Mouse (Mus musculus): ENCODE results near the gene Flad1. TPM values are rescaled to one million over a fixed set of nuclear protein-coding genes. Genes with fewer than 3 reads are reported as not detected.
A peak's percentile ranks its signal among the peaks of the same experiment; 100 is the strongest.

Gene Flad1
- polyA plus RNA-seq, 1 experiment from 2014 or later: 32.2 TPM

DNA sequence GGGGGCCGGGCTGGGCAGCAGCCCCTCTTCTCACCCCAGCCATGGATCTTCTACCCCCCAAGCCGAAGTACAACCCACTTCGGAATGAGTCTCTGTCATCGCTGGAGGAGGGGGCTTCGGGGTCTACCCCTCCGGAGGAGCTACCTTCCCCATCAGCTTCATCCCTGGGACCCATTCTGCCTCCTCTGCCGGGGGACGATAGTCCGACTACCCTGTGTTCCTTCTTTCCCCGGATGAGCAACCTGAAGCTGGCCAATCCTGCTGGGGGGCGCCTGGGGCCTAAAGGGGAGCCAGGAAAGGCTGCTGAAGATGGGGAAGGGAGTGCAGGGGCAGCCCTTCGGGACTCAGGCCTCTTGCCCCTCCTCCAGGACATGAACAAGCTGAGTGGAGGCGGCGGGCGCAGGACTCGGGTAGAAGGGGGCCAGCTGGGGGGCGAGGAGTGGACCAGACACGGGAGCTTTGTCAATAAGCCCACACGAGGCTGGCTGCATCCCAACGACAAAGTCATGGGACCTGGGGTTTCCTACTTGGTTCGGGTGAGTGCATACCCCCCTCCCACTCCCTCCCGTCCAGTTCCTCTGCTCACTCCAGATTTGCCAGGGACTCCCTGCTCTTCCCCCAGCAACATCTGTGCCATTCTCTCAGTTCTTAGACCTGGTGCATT, 10.3 kb upstream of the Flad1 start:
- Histone ChIP-seq H3K4me1 (peaks cover 44% of the 10 kb centered on the region), H3K27ac (peak overlapping the region; percentile 65), H3K9ac (peak overlapping the region; percentile 65), H3K27me3 (no peaks in the 10 kb centered on the region), H3K4me3 (replicated peaks) (peak overlapping the region; percentile 37), H3K9me3 (no peaks in the 10 kb centered on the region), H3K36me3 (replicated peaks) (peaks cover 17% of the 10 kb centered on the region), H3K4me2 (peak overlapping the region; percentile 60)
- 6% methylated on average over 22 of the region's 22 CpGs for WGBS
- no peak for ATAC-seq (ENCODE audit: low FRiP score)

DNA sequence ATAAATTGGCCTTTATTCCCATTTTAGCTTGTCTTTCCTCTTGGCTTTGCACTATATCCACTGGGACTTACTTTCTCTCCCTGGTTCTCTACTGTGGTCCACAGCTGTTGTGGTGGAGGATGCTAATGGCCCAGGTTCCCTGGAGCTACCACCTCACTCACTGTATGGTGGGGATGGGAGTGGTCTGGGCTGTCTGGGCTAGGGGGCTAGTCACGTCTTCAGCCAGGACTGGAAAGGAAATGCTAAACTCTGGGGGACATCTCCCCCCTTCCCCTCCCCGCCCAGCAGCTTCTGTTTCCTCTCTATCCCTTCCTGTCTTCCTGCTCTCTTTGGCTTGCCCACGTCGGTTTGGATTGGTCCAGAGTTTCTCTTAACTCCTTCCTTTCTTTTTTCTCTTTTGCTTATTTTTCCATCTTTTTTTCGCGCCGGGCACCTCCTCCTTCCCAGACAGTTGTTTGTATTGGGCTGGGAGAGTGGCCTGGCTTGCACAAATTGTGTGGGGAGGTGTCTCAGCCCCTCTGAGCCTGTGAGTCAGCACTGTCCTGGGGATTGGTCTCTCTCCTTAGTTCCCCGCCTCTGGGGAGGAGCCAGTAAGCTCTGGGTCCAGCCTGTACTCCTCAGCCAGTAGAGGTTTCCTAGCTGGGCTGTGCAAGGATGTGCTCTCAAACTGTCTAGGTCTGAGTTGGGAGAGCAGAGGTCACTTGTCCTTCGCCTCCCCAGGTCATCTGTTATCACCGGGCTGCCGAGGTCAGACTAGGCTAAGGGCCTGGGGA, 9.5 kb upstream of the Flad1 start:
- no peaks in the 10 kb centered on the region for H3K9me3 ChIP-seq
- H3K27me3 ChIP-seq: no peaks in the 10 kb centered on the region
- H3K4me1 ChIP-seq: peaks cover 52% of the 10 kb centered on the region
- H3K4me2 ChIP-seq: peak overlapping the region; percentile 60
- peak; percentile 22; the same call in 1 of the 2 replicates for ATAC-seq (ENCODE audit: low FRiP score)
- peaks cover 16% of the 10 kb centered on the region for H3K36me3 ChIP-seq (replicated peaks)
- H3K27ac ChIP-seq: peak overlapping the region; percentile 65
- WGBS: 4% methylated on average over 11 of the region's 11 CpGs
- H3K4me3 ChIP-seq (replicated peaks): peak overlapping the region; percentile 37
- H3K9ac ChIP-seq: peak overlapping the region; percentile 65

DNA sequence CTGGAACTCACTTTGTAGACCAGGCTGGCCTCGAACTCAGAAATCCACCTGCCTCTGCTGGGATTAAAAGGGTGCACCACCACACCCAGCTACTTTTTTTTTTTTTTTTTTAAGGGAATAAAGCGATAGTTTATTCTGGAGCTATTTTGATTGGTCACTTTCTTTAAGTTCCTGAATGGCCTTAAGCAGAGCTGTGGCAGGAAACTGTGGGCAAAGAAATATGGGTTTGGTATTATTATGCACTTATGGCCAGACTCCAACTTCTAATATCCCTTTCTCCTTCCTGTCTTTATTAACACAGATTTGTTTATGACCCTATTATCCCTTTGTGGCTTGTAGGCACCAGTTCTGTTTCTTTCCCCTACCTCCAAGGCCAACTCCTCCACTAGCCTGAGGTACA, 8.8 kb upstream of the Flad1 start:
- H3K4me2 ChIP-seq: peak overlapping the region; percentile 60; the same call in 1 of the 2 replicates
- 73% methylated on average over 2 of the region's 2 CpGs for WGBS

DNA sequence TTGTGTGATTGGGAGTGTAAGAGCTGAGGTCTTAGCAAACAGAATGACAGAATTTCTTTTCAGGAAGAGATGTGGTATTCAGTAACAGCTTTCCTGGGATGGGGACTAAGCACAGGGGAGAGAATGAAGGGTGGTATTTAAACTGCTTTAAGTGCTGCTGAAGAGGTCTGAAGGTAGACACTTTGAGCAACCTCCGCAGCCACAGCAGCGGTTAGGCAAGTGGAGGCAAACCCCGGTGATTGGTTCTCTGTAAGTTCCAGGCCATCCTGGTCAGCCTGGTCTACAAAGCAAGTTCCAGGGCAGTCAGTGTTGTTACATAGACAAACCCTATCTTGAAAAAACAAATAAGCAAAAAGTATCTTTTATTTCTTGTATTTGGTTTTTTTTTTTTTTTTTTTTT, 8.3 kb upstream of the Flad1 start:
- Histone ChIP-seq H3K9me3 (no peaks in the 10 kb centered on the region), H3K27ac (peak overlapping the region; percentile 93; the same call in 1 of the 2 replicates), H3K36me3 (replicated peaks) (peaks cover 26% of the 10 kb centered on the region), H3K4me2 (peak overlapping the region; percentile 93), H3K4me1 (peaks cover 53% of the 10 kb centered on the region), H3K9ac (peak overlapping the region; percentile 71; the same call in 1 of the 2 replicates), H3K4me3 (replicated peaks) (peak overlapping the region; percentile 59), H3K27me3 (no peaks in the 10 kb centered on the region)
- WGBS: 32% methylated on average over 3 of the region's 3 CpGs
- ATAC-seq (ENCODE audit: low FRiP score): no peak

More for the DNA sequence above, 8.8 kb upstream of the Flad1 start:
- ATAC-seq (ENCODE audit: low FRiP score): no peak
- H3K27me3 ChIP-seq: no peaks in the 10 kb centered on the region
- H3K36me3 ChIP-seq (replicated peaks): peaks cover 24% of the 10 kb centered on the region
- peaks cover 53% of the 10 kb centered on the region for H3K4me1 ChIP-seq
- H3K4me3 ChIP-seq (replicated peaks): no peak overlapping the region
- no peak overlapping the region for H3K9ac ChIP-seq
- no peaks in the 10 kb centered on the region for H3K9me3 ChIP-seq
- peak overlapping the region; percentile 65; the same call in 1 of the 2 replicates for H3K27ac ChIP-seq

DNA sequence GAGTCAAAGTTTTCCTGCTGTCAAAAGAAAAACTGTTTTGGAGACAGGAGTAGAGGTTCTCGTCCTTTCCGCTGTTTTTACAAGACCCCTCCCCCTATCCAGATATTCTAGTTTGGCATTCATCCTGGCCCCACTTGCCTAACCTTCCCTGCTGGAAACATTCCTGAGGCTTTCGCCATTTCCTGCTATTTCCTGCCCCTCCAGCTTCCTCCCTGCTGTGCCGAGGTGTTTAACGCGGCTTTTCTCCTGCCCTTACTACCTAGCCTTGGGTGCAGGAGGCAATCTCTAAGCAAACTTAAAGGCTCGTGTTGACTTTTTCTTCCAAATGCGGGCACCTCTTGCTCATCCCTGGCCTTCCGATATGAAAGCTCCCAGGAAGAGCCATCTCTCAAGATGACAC, 7.9 kb upstream of the Flad1 start:
- H3K27me3 ChIP-seq: no peaks in the 10 kb centered on the region
- peaks cover 26% of the 10 kb centered on the region for H3K36me3 ChIP-seq (replicated peaks)
- peaks cover 53% of the 10 kb centered on the region for H3K4me1 ChIP-seq
- H3K4me3 ChIP-seq (replicated peaks): peak overlapping the region; percentile 59
- WGBS: 7% methylated on average over 9 of the region's 9 CpGs
- peak overlapping the region; percentile 93 for H3K4me2 ChIP-seq
- ATAC-seq (ENCODE audit: low FRiP score): no peak
- peak overlapping the region; percentile 71 for H3K9ac ChIP-seq
- H3K27ac ChIP-seq: peak overlapping the region; percentile 93
- no peaks in the 10 kb centered on the region for H3K9me3 ChIP-seq

DNA sequence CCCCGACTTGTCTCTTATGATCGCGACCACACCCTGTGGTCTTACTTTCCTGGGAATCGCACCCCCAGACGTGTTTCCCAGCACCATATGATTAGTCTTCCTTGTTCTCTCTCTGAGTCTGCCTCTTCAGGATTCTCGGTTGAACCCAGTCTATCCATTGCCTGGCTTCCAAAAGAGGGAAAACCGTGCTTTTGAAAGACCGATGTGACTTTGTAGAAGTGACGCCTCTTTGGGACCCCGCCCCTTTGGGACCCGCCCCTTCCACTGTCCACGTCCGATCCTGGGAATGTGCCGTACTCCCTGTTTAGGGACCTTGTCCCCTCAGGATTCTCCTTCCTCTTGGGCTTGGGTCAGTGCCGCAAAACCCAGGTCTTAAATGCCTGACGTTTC, 7.2 kb upstream of the Flad1 start:
- WGBS: under 1% methylated on average over 16 of the region's 16 CpGs
- peak overlapping the region; percentile 93 for H3K4me2 ChIP-seq
- H3K9me3 ChIP-seq: no peaks in the 10 kb centered on the region
- peaks cover 28% of the 10 kb centered on the region for H3K36me3 ChIP-seq (replicated peaks)
- H3K4me3 ChIP-seq (replicated peaks): peak overlapping the region; percentile 59
- peak overlapping the region; percentile 93 for H3K27ac ChIP-seq
- peak; percentile 24 for ATAC-seq (ENCODE audit: low FRiP score)
- peaks cover 53% of the 10 kb centered on the region for H3K4me1 ChIP-seq
- H3K9ac ChIP-seq: peak overlapping the region; percentile 71
- no peaks in the 10 kb centered on the region for H3K27me3 ChIP-seq

DNA sequence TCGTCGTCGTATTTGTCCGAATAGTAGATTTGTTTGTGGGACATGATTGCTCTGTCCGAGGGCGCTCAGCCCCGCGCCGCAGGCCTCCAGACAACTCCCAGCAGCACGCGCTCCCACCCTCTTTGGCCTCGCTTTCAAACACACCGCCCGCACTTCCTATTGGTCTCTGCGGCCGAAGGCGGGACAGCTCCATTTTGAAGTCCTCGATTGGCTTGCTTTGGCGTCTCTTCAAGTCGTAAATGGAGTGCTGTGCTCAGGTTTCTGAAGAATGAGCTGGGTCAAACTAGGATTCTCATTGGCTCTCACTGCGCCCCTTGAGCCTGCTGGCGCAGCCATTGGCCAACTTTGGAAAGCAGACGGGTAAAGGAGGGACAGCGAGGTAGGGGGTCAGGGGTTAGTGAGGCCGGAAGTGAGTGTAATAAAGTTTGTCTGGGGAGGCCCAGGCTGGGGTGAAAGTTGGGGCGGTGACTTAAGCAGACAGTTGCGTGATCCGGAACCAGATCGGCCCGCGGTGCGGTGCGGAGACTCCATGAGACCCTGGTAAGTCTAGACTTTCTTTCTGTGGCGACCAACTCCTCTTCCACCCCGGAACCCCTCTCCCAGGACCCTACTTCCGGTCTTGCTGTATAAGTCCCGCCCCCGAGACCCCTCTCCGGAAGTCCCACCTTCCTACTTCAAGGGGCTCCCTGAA, 6.6 kb upstream of the Flad1 start, which contains the start of the genes Cks1b and Shc1:
Cks1b (minus strand) TSS at position 214 of the 691 bp plus-strand sequence.
Shc1 (plus strand) TSS at position 274 of the 691 bp plus-strand sequence.
- peak within 1 kb of the TSS; percentile 93 for H3K4me2 ChIP-seq
- WGBS: under 1% methylated on average over 39 of the region's 39 CpGs
- H3K4me1 ChIP-seq: peaks cover 52% of the 10 kb centered on the region
- peaks cover 29% of the 10 kb centered on the region for H3K36me3 ChIP-seq (replicated peaks)
- no peaks in the 10 kb centered on the region for H3K9me3 ChIP-seq
- ATAC-seq (ENCODE audit: low FRiP score): peak; percentile 97
- H3K4me3 ChIP-seq (replicated peaks): peak within 1 kb of the TSS; percentile 59
- peak within 1 kb of the TSS; percentile 93 for H3K27ac ChIP-seq
- peak within 1 kb of the TSS; percentile 71 for H3K9ac ChIP-seq
- H3K27me3 ChIP-seq: no peaks in the 10 kb centered on the region

DNA sequence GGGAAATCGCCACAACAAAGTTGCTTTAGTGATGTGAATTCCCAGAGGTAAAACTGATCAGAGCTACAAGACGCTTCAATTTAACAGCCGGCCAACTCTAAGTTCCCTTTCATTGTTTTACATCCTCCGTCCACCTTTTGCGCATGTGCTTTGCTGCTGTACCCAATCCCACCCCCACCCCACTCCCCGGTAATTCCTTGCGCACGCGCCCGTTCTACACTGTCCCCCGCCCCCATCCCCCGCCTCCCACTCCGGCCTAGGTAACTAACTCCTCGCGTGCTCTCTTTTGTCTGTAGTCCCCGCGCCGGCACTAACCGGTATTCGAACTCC, 6.1 kb upstream of the Flad1 start:
- H3K9me3 ChIP-seq: no peaks in the 10 kb centered on the region
- peak overlapping the region; percentile 93 for H3K27ac ChIP-seq
- no peaks in the 10 kb centered on the region for H3K27me3 ChIP-seq
- under 1% methylated on average over 20 of the region's 20 CpGs for WGBS
- H3K4me1 ChIP-seq: peaks cover 47% of the 10 kb centered on the region
- ATAC-seq (ENCODE audit: low FRiP score): peak; percentile 47
- H3K9ac ChIP-seq: peak overlapping the region; percentile 70
- peaks cover 29% of the 10 kb centered on the region for H3K36me3 ChIP-seq (replicated peaks)
- H3K4me2 ChIP-seq: peak overlapping the region; percentile 93
- peak overlapping the region; percentile 59 for H3K4me3 ChIP-seq (replicated peaks)

DNA sequence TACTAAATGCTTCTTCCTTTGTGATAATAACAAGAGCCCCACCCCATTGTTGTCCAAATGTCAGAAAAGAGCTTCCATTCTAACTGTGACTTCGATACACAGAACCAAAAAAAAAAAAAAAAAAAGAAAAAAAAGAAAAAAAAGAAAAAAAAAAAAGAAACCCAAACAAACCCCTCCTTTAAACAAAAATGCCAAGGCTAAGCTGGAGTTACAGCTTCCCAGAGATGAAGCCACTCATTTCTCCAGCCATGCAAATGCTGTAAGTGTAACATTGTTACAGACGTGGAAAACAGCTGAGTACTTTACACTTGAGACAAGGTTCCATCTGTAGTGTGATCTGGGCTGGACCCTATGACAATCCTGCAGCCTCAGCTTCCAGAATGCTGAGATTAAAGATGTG, 5.5 kb upstream of the Flad1 start:
- H3K27ac ChIP-seq: peak overlapping the region; percentile 93
- no peaks in the 10 kb centered on the region for H3K9me3 ChIP-seq
- no peak for ATAC-seq (ENCODE audit: low FRiP score)

DNA sequence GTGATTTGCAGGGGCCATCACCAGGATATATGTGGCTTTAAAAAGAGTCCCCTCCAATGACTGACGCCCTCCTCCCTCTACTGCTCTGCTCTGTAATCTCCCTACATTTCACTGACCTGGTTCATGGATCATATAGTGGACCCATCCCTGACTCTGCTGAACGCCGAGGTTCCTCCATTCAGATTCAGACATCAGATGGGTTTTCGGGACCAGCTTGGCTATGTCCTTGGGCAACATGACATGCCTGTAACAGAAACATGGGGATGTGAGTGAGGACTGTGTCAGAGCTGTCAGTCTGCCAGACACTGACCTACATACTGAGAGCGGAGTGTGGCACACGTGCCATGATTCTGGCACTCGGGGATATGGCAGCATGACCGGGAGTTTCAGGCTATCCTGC, 4.5 kb upstream of the Flad1 start:
- Histone ChIP-seq H3K4me3 (replicated peaks) (no peak overlapping the region), H3K9me3 (no peaks in the 10 kb centered on the region), H3K4me1 (peaks cover 34% of the 10 kb centered on the region), H3K4me2 (0 out of 2 replicates have a peak overlapping the region, but pooled peaks have one; percentile 93), H3K9ac (no peak overlapping the region), H3K27me3 (no peaks in the 10 kb centered on the region), H3K27ac (no peak overlapping the region), H3K36me3 (replicated peaks) (peaks cover 29% of the 10 kb centered on the region)
- ATAC-seq (ENCODE audit: low FRiP score): no peak
- 97% methylated on average over 8 of the region's 8 CpGs for WGBS

More for the DNA sequence above, 5.5 kb upstream of the Flad1 start:
- Histone ChIP-seq H3K36me3 (replicated peaks) (peaks cover 29% of the 10 kb centered on the region), H3K9ac (peak overlapping the region; percentile 70), H3K4me3 (replicated peaks) (peak overlapping the region; percentile 59), H3K4me1 (peaks cover 41% of the 10 kb centered on the region), H3K27me3 (no peaks in the 10 kb centered on the region), H3K4me2 (peak overlapping the region; percentile 93)
- 27% methylated on average over 2 of the region's 2 CpGs for WGBS

DNA sequence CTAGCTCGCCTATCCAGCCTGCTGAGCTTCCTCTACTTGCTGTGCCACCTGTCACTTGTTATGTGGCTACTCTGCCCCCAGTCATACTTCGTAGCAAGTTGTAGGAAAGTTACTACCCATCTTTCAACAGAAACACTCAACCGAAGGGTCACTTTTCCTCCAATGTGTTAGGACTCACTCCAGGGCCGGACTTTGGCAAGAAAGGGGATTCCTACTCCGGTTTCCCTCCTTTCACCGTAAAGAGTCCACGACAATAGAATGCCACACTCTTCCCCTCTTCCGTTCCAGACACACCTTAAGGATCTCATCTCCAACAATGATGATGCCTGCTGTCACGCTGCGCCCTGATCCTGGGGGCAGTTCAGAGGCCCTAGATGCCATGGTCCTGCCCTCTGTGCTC, 806 bp downstream of the Flad1 start:
- no peaks in the 10 kb centered on the region for H3K27me3 ChIP-seq
- peak overlapping the region; percentile 64 for H3K9ac ChIP-seq
- peaks cover 37% of the 10 kb centered on the region for H3K36me3 ChIP-seq (replicated peaks)
- peaks cover 10% of the 10 kb centered on the region for H3K4me1 ChIP-seq
- no peaks in the 10 kb centered on the region for H3K9me3 ChIP-seq
- H3K27ac ChIP-seq: no peak overlapping the region
- whole genome bisulfite sequencing: 81% methylated on average over 10 of the region's 10 CpGs
- H3K4me3 ChIP-seq (replicated peaks): peak overlapping the region; percentile 54
- H3K4me2 ChIP-seq: peak overlapping the region; percentile 69
- no peak for ATAC-seq (ENCODE audit: low FRiP score)

DNA sequence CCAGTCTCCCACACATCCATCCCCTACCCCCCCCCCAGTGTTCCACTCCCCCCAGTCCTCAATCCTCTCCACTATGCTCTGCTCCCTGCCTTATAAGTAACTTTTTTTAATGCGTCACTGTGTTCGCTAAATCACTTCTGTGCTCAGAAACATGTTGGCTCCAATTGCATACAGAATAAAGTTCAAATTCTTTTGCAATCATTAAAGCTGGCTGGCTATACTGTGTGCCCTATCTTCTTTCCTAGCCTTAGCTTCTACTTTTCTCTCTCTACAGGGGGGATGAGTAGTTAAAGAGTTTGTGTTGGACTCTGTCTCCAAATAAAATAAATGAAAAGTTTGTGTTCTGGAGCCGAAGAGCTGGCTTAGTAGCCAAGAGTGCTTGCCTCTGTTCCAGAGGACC, 2.0 kb downstream of the Flad1 start:
- no peak overlapping the region for H3K27ac ChIP-seq
- no peak overlapping the region for H3K4me2 ChIP-seq
- no peak overlapping the region for H3K4me3 ChIP-seq (replicated peaks)
- H3K4me1 ChIP-seq: peaks cover 10% of the 10 kb centered on the region
- no peaks in the 10 kb centered on the region for H3K27me3 ChIP-seq
- peaks cover 31% of the 10 kb centered on the region for H3K36me3 ChIP-seq (replicated peaks)
- ATAC-seq (ENCODE audit: low FRiP score): no peak
- WGBS: 95% methylated on average over 3 of the region's 3 CpGs
- no peak overlapping the region for H3K9ac ChIP-seq
- H3K9me3 ChIP-seq: no peaks in the 10 kb centered on the region
